Mouse (Mus musculus): Measurements from ENCODE around the gene Clec1b.

- TF ChIP-seq POLR2A (IDR thresholded peaks at IDR 0.05; ENCODE audit: insufficient read depth, low read depth, low read length) (peak; percentile 71), CTCF (IDR thresholded peaks at IDR 0.05) (no peak)
These were observed 52.6 kb downstream of the Clec1b start for GRCm38 (mm10) chr6:129449743-129450142.

Measured in heart, adult 2 months (tissue).